Mouse (Mus musculus) heart, adult 2 months (tissue): ENCODE data around the gene Aacs.

ENCODE experiments used
- CTCF ChIP-seq: fragments of 200-600 bp; IDR thresholded peaks from 2 replicates; pipeline ENCODE4 v1.8.1; 2022; ENCODE audit warnings: antibody characterized with exemption, mild to moderate bottlenecking, moderate library complexity
- EP300 ChIP-seq: fragments of 200-500 bp; IDR thresholded peaks from 2 replicates; pipeline ENCODE4 v1.6.1; 2011; ENCODE audit warnings: low read depth, low read length, control low read depth; ENCODE audit not compliant: insufficient read depth
- POLR2A ChIP-seq: fragments of 200-500 bp; IDR thresholded peaks from 2 replicates; pipeline ENCODE4 v1.6.1; 2011; ENCODE audit warnings: mild to moderate bottlenecking, low read depth, low read length, control low read depth; ENCODE audit not compliant: insufficient read depth

GRCm38 (mm10) chr5:125465192-125465591, 10.4 kb upstream of the Aacs start:
- no peak for TF ChIP-seq CTCF
- TF ChIP-seq POLR2A, result no peak
- TF ChIP-seq EP300, result no peak
